Mouse (Mus musculus): ENCODE measurements around the gene Nek6.

GRCm38 (mm10) chr2:38544982-38545381 is 33.5 kb downstream of the Nek6 start:
- no peak for TF ChIP-seq CTCF (IDR thresholded peaks at IDR 0.05; ENCODE audit: low read depth)
- no peak for TF ChIP-seq EP300 (IDR thresholded peaks at IDR 0.05; ENCODE audit: low read depth)
